Mouse (Mus musculus) bone marrow, adult 2 months (tissue): ENCODE data around the gene Esr2.

Experiments
- CTCF ChIP-seq: fragments of 200-500 bp; IDR thresholded peaks from 2 replicates; pipeline ENCODE4 v1.5.1; 2011; ENCODE audit warnings: low read length, control low read depth; ENCODE audit not compliant: control insufficient read depth, insufficient read depth
- POLR2A ChIP-seq: fragments of 200-500 bp; IDR thresholded peaks from 2 replicates; pipeline ENCODE4 v1.6.1; 2011; ENCODE audit warnings: low read depth, mild to moderate bottlenecking, control low read depth, low read length, borderline replicate concordance; ENCODE audit not compliant: control insufficient read depth

GRCm38 (mm10) chr12:76117632-76118153, 59.4 kb downstream of the Esr2 start:
- no peak for TF ChIP-seq CTCF
- no peak for TF ChIP-seq POLR2A
